Mouse (Mus musculus): ENCODE results near the gene Kcnc4.

Kcnc4 gene

DNA sequence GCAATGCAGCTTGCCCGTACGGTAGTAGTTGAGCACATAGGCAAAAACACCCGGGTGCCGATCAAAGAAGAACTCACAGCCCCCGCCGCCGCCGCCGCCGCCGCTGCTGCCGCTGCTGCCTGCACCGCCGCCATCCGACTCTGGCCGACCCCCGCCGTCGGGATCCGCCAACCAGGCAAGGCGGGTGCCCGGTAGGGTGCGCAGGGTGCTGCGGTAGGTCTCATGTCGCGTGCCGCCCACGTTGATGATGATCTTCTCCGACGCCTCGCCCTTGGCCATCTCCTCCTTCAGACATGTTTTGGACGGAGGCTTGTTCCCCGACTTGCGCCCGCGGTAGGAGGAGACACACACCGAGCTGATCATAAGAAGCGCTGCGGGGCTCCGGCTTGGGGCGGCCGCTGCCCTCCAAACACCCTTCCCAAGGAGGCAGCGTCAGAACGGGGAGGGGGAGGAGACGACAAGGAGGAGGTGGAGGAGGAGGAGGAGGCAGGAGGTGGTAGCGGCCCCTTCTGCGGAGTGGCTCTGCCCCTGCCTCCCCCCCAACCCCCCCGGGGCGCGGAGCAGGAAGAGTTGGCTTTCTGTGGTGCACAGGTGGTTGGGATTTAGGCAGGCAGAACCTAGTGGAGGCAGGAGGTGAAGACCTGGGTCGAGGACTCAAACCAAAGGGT lies 690 bp downstream of the Kcnc4 start:
- no peak for DNase-seq (ENCODE audit: low spot score)

DNA sequence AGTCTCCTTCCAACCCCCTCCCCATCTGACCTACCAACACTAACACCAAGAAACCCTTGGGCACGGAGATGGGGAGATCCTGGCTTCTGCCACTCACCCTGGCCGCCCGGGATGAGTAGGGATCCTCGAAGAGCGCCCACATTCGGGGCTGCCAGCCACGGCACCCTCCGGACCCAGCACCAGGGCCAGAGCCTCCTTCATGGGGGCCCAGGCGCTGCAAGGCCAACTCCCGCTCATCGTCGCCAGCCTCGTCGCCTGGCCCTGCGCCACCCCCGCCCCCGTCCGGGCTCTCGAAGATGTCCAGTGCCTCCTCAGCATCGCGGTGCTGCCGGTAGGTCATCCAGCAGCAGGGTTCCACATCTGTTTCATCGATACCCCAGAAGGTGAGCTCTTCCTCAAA lies 1.2 kb downstream of the Kcnc4 start:
- no peak for DNase-seq (ENCODE audit: low spot score)

DNA sequence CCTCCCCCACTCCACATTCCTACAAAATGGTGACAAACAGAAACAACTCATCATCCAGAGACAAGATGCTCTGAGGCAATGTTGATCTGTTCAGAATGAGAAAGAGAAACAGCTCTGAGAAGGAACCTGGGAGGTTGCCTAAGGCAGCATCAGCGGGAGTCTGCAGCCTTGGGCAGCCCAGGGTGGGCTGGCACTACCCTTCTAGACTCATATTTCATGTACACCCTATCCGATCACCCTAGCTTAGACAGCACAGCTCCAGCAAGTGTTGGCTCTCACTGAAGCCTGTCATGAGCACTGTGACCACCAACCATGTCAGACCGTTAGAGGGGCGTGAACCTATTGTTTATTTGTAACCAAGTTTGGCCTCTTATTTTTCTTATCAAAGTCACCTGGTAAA lies 5.1 kb downstream of the Kcnc4 start:
- no peak for DNase-seq (ENCODE audit: low spot score)

DNA sequence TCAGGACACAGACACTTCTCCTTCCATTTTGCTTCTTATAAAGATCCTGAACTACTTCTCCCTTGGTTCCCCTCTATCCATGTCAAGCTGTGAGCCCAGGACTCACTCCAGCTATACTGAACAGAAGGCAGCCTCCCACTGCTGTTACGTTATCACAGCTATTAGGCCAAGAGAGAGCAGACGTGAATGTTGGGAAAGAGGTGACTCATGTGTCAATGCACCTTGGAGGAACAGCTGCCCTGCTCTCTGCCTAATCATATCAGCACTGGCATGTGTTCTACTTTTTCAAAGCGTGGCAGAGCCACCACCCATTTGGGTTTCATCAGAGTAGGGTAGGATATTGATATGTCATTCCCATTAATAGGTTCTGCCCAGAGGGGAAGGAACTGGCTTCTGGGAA lies 12.5 kb downstream of the Kcnc4 start:
- no peak for DNase-seq (ENCODE audit: low spot score)

DNA sequence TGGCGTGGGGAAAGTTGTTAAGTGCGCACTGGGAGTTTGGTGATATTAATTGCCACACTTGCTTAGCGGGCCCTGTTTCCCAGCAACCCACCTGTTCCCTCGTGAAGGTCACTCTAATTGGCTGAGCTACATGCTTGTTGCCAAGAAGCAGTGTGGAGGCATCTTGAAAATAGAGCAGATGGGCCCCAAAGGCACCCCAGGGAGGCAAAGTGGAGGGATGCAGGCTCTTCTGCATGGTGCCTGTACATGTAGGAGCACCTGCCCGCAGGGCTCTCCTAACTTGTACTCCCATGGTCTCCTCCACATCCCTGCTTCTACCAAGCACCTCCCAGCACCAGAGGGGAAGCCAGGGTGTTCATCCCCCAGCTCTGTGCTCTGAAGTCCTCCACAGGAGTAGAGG lies 15.5 kb downstream of the Kcnc4 start:
- DNase-seq (ENCODE audit: low spot score), result no peak

DNA sequence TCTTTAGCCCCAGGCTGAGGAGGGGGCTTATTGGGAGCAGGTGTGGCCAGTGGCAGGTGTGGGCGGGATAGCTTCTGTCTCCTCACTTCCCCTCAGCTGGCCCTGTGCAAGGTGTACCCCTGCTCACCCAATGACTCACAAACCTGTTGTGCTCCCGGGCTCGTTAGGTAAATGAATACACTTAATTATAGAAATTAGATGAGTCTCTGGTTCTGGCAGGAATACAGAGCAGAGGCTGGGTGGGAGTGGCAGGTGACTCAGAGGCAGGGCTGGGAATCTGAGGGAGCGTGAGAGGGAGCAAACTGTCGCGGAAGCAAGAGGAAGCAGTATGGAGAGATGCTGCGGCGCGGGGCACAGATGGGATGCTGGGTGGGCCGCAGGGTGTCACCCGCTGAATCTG lies 17.2 kb downstream of the Kcnc4 start:
- DNase-seq (ENCODE audit: low spot score), result no peak

DNA sequence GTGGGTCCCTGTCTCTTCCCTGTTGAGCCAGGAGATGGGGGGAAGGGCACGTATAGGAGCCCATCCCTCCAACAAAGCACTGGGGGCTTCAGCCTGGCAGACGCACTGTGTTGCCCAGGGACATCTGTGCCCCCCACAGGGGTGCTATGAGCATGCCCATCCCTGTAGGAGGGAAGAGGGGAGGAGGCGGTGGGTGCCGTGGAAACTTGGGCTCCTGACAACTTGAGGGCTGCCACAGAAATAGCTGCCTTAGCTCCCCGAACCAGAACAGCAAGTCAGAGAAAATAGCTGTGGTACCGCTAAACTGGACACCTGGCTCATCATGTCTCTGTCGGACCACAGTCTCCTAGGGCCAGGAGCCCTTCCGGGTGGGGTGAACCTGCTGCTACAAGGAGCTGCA lies 18.0 kb downstream of the Kcnc4 start:
- no peak for DNase-seq (ENCODE audit: low spot score)

DNA sequence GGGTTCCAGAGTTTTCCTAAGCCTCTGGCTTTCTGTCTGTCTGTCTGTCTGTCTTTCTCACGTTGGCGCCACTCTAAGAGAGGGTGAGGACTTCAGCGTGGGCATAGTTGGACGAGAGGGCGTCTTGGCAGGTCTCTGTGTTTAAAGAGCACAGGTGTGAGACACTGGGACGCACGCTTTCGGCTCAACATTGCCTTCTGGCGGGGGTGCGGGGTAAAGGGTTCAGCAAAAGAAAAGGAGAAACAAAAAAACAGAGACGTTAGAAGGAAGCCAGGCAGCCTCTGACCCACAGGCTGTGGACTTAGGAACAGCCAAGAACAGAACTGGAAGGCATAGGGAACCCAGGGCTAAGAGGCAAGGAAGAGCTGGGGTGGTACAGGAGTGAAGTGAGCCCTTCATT lies 20.1 kb downstream of the Kcnc4 start:
- no peak for DNase-seq (ENCODE audit: low spot score)

DNA sequence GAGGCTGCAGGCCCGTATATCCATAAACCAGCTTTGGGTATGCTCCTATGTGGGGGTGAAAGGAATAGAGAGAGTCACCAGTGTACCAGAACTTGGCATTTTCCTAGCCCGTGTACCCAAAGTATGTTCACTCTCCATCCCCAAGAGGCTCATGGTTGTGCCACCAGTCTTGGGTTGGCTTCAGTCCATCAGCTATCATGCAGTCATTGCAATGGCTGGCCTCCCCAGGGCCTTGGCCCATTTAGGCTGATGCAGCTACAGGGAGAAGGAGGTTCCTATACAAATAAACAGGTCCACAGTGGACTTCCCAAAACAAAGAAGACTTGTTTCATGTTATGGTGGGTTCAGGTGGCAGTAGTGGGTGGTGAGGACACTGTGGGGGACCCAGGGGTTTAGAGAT lies 21.7 kb downstream of the Kcnc4 start:
- DNase-seq (ENCODE audit: low spot score), result no peak

DNA sequence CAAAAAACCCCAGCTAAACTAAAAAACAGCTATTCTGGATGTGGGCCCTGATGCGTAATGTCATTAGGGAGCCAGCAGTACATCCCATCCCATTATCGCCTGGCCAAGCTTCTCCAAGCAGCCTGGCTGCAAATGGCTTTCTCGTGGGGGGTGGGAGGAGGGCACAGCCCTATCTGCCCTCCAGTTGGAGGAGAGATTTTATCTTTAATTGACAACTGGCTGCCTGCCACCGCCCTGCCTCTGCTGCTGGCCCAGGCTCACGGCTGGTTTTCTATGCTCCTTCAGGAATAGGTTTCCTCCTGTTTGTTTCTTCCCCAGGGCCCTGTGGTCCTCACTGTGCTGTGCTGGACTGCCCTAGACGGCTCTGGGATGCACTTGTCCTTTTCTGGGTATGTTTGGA lies 22.9 kb downstream of the Kcnc4 start:
- no peak for DNase-seq (ENCODE audit: low spot score)

DNA sequence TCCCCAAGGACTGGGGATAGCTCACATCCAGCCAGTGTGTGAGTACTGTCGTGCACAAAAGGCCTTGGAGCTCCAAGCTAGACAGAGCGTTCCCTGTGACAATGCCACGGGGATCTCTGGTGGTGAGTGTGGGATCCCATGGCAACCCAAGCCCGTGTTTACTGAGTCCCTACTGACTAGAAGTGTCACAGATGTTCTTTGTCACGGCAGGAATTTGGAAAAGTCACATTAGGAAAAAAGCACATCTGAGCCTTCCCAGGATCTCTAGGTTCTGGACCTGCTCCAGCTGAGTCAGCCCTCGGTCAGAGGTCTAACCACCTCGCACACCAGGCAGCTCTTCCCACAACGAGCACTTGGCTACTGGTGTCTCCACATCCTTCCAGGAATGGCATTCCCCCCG lies 25.7 kb downstream of the Kcnc4 start:
- no peak for DNase-seq (ENCODE audit: low spot score)

DNA sequence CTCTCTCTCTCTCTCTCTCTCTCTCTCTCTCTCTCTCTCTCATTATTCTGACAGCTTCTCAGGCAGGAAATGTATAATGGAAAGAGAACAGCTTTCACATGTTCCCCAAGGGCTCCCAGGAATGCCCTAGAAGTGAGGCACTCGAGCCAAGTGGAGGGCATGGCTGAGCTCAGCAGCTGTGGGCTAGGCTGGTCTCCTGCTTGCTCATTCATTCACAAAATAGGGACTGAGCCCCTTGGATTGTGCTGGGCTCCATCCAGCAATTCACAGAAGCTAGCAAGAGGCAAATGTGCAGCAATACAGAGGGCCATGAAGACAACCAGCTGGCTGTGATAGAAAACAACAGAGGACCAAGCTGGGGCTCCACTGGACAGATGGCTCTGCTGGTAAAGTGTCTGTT lies 28.1 kb downstream of the Kcnc4 start:
- DNase-seq (ENCODE audit: low spot score), result no peak

DNA sequence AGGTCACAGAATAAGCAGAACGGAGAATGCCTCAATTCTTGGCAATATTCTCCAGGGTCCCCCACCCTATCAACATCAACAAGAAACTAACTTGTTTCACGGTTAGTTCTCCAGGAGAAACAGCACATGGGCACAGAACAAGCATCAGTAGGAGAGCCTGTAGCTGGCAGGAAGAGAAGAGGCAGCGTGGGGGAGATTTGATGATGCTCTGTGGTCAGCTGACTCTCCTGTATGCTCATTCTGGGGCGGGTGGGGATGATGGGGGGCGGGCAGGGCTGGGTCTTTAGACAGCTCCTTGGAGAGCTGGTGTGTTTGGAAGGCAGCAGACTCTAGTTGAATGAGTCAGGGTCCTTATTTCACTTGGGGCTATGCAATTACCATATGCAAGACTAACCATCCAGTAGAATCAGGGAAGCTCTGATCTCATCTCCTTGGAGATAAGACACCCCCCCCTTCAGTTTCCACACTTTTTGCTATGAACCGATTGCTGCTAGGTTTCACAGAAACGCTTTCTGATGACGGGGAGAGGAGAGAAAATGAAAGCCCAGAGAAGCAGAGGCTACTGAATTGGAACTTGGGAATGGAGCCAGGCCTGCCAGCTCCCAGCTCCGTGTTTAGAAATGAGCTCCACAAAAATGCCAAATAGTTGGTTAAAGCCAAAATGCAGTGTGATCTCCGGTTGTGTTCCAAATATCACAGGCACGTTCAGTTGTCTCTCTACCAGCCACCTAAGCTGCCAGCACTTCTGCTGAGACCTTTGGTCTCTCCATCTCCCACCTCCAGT lies 34.9 kb downstream of the Kcnc4 start:
- DNase-seq (ENCODE audit: low spot score), result no peak

DNA sequence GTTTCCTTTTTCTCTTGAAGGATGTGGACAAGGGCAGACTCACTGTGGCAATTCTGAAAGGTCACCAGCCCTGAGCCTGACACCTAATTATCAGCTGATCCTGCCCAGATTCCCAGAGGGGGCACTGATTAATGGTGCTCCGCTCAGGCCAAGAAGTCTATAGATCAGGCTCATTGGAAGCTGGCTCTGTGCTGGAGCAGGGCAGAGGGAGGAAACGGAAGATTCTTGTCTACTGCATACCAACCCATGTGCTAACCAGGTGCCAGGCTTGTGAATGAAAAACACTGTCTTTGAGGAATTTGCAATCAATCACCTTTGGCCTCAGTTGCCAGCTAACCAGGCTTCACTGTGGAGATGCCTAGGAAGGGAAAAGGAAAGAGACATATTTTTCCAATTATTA lies 39.2 kb downstream of the Kcnc4 start:
- no peak for DNase-seq (ENCODE audit: low spot score)

DNA sequence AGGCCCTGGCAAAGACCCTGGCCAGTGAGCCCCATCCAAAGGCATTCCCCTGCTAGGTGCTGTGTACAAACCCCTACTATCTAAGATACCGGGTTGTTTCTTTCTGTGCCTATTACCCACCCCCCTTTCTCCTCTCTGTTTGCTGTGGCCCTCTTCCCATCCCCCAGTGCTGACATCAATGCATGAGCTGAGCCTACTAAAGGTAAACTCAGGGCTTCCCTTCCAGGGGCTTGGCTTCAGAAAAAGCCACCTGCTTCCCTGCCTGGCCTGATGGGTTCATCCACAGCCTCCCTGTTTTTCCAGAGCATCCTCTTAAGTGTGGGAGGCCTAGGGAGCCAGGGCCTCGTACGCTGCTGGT lies 42.1 kb downstream of the Kcnc4 start:
- no peak for DNase-seq (ENCODE audit: low spot score)

DNA sequence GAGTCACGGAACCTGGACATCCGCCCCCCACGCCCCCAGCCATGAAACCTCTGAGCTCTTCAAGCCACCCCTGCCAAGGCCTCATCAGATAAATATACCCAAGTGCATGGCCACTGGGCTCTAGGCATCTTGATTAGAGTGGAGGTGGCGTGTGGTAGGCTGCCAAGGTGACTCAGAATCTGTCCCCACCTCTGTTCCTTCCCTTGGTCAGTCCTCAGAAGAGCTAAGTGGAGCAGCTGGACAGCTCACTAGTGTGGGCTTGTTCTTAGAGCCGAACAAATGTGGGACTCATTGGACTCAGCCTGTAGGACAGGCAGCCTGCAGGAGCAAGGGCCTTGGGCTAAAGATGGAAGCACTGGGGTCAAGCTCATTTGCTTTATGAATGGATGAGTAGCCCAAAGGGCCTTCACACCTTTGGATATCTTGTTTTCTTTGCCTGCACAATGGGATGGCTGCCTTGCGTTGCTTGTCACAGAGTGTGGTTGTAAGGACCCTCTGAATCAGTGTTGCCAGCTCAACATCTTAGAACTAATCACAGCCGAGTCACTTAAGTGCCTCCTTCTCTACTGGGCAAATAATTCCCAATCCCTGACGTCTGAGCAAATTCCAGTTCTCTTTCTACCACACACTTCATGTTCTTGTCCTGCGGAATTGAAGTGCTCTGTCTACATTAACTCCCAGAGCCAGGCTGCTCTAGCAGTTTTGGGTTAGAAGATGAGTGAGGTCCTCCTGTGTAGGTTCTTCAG lies 42.6 kb downstream of the Kcnc4 start:
- DNase-seq (ENCODE audit: low spot score), result no peak

DNA sequence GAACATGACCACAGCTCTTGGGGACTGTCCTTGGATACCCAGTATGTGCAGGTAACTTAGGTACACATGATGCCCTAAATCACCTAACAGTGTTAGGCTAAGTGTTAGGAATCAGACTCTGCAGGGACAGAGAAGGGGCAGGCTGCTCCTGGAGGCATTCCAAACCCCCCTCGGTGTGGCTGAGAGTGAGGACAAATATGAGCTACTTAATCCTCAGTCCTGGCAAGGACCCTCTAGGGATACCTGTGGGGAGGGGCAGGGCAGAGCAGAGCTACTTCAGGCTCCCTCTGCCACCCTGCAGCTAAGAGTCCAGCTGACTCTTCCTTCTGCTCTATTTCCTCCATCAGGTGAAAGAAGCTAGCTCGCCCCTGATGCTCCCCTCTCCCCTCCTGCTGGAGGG lies 46.3 kb downstream of the Kcnc4 start:
- no peak for DNase-seq (ENCODE audit: low spot score)

DNA sequence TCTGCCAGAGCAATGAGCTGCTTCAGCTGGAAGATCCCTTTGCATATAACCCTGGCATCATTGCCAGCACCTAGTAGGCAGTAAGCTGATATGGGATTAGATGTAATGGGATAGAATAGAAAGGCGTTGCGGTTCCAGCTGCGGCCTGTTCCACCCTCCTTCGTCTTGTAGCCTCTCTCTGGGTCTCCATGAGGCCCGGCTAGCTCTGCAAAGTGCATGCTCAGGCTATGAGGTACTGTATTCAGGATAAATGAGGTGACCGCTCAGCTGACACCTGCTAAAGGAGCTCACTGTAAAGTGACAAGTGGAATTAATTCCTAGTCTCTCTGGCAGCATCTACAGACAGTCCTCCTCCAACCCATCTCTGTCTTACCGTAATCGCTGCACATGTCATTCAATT lies 46.8 kb downstream of the Kcnc4 start:
- DNase-seq (ENCODE audit: low spot score), result no peak

DNA sequence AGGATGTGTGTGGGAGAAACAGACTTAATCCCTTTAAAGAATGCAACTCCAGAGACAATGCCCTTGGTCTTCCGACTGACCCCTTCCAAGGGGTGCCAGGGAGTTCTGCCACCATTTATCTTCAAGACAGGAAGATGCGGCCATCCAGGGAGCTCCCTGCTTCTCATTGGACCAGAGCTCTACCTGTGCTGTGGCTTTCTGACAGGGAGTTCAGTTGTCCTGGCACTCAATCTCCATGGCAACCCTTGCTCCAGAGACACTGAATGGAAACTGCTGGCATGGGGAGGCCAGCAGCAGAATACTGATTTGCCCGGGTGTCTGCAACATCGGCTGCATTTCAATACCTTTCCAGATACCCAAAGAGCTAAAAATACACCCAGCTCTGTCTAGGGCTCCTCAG lies 47.7 kb downstream of the Kcnc4 start:
- DNase-seq (ENCODE audit: low spot score), result no peak

DNA sequence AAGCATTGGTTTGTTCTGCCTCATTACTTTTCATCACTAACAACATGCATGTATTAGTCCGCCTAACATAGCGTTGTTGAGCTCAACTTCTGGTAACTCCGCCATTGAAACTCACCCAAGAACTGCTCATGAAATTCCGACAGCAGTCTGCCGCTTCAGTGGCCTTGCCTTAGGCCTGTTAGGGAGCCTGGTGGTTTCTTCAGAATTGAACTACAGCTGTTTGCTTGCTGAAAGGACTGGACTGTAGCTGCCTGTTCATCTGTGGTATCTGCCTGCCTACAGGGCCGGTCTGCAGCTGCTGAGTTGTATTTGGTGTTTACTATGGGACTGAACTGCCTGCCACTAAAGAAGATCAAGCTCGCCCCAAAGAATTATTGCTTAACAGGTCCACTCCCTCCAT lies 58.0 kb downstream of the Kcnc4 start:
- DNase-seq (ENCODE audit: low spot score), result no peak

DNA sequence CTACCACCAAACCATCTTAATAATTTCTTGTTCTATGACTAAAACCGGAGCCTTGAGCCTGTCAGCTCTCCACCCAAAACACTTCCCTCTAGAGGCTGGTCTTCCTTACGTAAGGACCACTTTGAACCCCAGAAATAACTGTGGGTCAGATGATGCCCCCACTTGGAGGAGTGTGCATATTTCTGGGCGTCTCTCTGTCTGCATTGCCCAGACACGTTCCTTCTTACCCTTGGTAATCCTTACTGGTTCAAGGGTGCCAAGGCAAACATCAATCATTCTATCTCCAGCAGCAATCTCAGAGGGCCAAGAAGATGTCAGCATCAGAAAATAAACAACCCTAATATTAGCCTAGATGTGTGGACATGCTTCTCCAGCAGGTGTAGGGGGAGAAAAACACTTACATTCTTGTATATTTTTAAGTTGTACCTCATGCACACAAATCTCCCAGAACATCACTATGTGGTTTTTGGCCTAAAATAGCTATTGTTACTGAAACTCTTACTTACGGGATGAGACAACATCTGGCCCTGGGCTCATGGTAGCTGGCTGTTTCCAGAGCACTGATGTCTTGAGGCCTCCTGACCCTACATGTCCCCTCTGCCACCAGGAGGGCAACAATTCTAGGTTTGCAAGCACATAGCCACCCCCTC lies 59.2 kb downstream of the Kcnc4 start:
- DNase-seq (ENCODE audit: low spot score), result no peak

DNA sequence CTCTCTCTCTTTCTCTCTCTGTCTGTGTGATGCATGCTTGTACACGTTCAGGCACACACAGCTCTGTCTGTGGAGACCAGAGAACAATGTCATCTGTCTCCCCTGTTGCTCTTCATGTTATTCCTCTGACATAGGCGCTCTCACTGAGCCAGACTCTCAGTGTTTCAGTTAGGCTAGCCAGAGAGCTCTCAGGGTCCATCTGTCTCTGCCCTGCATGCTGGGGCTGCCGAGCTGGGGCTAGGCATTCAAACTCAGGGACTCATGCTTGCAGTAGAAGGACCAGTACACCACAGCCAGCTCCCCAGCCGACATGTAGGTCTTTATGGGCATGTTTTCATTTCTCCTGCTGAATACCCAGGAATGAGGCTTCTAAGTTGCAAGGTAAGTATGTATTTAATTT lies 68.2 kb downstream of the Kcnc4 start:
- DNase-seq (ENCODE audit: low spot score), result no peak

All from T-cell, adult 2 months (primary cell).